Mouse (Mus musculus): ENCODE results near the gene Asic3. TPM values are rescaled to one million over a fixed set of nuclear protein-coding genes. Genes with fewer than 3 reads are reported as not detected.

Asic3 gene
- total and polyA plus RNA-seq, 2 experiments from 2014 or later = 0.08 TPM; not detected in 1

DNA sequence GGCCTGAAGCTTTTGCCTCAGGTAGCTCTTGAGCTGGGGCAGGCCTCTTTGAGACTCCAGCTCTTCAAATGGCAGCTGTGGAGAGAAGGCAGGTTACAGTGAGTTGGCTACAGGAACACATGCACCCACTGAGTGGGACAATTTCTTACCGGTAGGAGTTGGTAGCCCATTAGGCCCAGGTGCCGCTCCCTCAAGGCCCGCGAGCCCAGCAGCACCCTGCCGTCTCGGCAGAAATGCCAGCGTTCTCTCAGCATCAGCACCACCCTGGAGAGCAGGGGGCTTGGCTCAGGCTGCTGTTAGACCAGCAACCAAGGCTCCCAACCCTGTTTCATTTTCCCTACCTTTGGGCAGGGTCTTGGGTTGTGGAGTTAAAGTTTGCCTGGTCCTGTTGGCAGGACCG, 28.0 kb downstream of the Asic3 start:
- Histone ChIP-seq H3K4me2 (ENCODE audit: low read depth) (no peak overlapping the region), H3K36me3 (ENCODE audit: insufficient read depth) (peaks cover 36% of the 10 kb centered on the region), H3K27me3 (ENCODE audit: insufficient read depth, low read length) (no peaks in the 10 kb centered on the region), H3K9ac (no peak overlapping the region), H3K4me1 (ENCODE audit: insufficient read depth) (no peaks in the 10 kb centered on the region; the same call in 1 of the 2 replicates), H3K9me3 (ENCODE audit: low read length) (no peaks in the 10 kb centered on the region), H3K27ac (ENCODE audit: low read depth, low read length) (no peak overlapping the region), H3K4me3 (ENCODE audit: low read depth, low read length) (no peak overlapping the region)
- DNase-seq (no peak), ATAC-seq (no peak)
- no peak for TF ChIP-seq CTCF (IDR thresholded peaks at IDR 0.05; ENCODE audit: low read depth)
- 93% methylated on average over 8 of the region's 8 CpGs for WGBS

DNA sequence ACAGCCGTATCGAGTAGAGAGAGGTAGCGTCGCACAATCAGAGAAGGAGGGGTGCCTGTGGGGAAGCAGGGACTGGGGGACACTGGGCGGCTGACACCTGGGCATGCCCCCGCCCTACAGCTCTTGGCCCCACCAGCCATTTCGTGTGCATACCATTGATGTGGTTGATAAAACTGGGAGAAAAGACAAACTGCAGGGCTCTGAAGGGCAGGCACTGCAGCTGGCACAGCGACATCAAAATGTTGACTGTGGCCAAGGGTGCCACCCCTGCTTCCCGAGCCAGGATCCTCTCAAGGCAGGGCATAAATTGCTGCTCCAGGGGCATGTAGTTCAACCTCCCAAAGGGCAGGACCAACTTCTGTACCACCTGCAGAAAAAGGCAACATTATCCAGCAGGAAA, 28.8 kb downstream of the Asic3 start:
- ATAC-seq (no peak), DNase-seq (no peak)
- no peaks in the 10 kb centered on the region for H3K9me3 ChIP-seq (ENCODE audit: low read length)
- no peak overlapping the region for H3K9ac ChIP-seq
- H3K4me1 ChIP-seq (ENCODE audit: insufficient read depth) = peaks cover 4% of the 10 kb centered on the region
- no peak for TF ChIP-seq CTCF (IDR thresholded peaks at IDR 0.05; ENCODE audit: low read depth)
- no peak overlapping the region for H3K4me3 ChIP-seq (ENCODE audit: low read depth, low read length)
- no peak overlapping the region for H3K4me2 ChIP-seq (ENCODE audit: low read depth)
- H3K36me3 ChIP-seq (ENCODE audit: insufficient read depth) = peaks cover 36% of the 10 kb centered on the region
- WGBS = 89% methylated on average over 9 of the region's 9 CpGs
- no peaks in the 10 kb centered on the region for H3K27me3 ChIP-seq (ENCODE audit: insufficient read depth, low read length)
- no peak overlapping the region for H3K27ac ChIP-seq (ENCODE audit: low read depth, low read length)

DNA sequence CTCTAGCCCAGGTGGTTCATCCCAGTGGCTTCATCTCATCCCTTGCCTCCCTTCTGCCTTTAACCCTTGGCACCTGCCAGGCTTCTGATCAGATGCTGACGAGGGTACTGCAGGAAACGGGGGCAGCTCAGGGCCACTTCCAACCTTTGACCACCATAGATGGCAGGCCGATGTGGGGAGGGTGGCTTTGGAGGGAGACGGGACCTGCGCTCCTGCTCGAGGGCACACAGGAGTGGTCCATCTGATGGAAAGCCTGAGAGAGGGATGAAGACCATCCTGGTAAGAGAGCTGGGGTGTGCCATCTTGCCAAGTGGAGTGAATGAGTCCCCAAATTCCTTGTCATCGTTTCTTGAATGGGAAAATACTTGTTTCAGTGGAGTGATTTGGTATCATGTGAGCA, 30.0 kb downstream of the Asic3 start:
- 91% methylated on average over 7 of the region's 7 CpGs for WGBS
- no peak for TF ChIP-seq CTCF (IDR thresholded peaks at IDR 0.05; ENCODE audit: low read depth)
- ATAC-seq = no peak
- DNase-seq = no peak
- Histone ChIP-seq H3K9ac (no peak overlapping the region), H3K9me3 (ENCODE audit: low read length) (no peaks in the 10 kb centered on the region), H3K27ac (ENCODE audit: low read depth, low read length) (no peak overlapping the region), H3K4me1 (ENCODE audit: insufficient read depth) (peaks cover 16% of the 10 kb centered on the region), H3K4me3 (ENCODE audit: low read depth, low read length) (no peak overlapping the region), H3K36me3 (ENCODE audit: insufficient read depth) (peaks cover 36% of the 10 kb centered on the region), H3K4me2 (ENCODE audit: low read depth) (no peak overlapping the region), H3K27me3 (ENCODE audit: insufficient read depth, low read length) (no peaks in the 10 kb centered on the region)

DNA sequence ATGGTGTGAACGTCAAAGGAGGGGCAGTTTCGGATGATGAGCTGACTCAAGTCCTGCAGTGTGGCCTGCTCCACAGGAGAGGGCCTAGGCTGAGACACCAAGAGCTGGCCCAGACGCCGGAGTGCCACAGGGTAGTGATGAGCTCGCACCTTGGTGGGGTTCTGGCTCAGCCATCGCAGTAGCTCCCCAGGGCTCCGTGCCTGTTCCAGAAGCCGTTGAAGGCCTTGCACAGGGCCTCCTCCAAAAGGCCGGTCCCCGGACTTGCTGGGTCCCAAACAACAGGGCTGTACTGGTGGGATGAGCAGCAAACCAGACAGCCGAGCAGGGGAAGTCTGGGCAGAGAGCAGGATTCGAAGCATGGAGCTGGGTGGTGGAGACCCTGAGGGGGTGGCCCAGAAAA, 30.7 kb downstream of the Asic3 start:
- TF ChIP-seq CTCF (IDR thresholded peaks at IDR 0.05; ENCODE audit: low read depth) = no peak
- Histone ChIP-seq H3K9me3 (ENCODE audit: low read length) (no peaks in the 10 kb centered on the region), H3K36me3 (ENCODE audit: insufficient read depth) (peaks cover 33% of the 10 kb centered on the region), H3K4me3 (ENCODE audit: low read depth, low read length) (peak overlapping the region; percentile 87; the same call in 1 of the 2 replicates), H3K27ac (ENCODE audit: low read depth, low read length) (no peak overlapping the region), H3K27me3 (ENCODE audit: insufficient read depth, low read length) (no peaks in the 10 kb centered on the region), H3K9ac (peak overlapping the region; percentile 98; the same call in 1 of the 2 replicates), H3K4me2 (ENCODE audit: low read depth) (peak overlapping the region; percentile 97), H3K4me1 (ENCODE audit: insufficient read depth) (peaks cover 16% of the 10 kb centered on the region)
- DNase-seq (no peak), ATAC-seq (no peak)
- WGBS = 83% methylated on average over 12 of the region's 12 CpGs

DNA sequence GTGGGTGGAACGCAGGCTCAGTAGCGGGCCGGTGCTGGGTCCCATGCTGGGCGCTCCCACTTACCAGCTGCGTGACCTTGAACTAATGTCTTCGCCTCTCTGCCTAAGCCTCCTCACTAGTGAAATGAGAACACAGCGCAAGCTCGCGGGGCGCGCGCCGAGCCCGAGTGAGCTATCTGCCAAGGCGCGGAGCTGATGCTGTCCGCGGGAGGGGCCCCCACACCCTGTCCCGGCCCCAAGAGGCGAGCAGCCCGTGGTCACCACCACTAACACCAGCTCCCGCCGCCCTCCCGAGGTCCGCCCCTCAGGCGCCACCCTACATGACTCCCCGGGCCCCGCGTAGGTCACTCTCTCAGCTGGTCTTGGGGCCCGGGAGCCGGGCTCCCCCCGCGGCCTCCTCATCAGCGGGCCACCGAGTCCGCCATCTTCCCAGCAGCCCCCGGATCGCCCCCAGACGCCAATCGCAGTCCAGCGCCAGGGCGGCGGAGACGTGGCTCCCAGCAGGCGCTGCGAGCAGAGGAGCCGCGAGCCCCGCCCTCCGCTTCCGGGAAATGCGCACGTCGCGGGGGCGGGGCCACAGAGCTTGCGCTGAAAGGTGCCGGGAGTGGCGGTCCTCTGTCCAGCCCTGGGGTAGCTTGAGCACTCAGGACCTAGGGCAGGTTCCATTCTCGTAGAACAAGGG, 31.7 kb downstream of the Asic3 start, which contains the start of gene Fastk:
Fastk (minus strand) TSS at position 542 of the 682 bp plus-strand sequence.
- Histone ChIP-seq H3K4me1 (ENCODE audit: insufficient read depth) (peaks cover 16% of the 10 kb centered on the region), H3K9me3 (ENCODE audit: low read length) (no peaks in the 10 kb centered on the region), H3K9ac (peak within 1 kb of the TSS; percentile 98), H3K4me3 (ENCODE audit: low read depth, low read length) (peak within 1 kb of the TSS; percentile 87), H3K27me3 (ENCODE audit: insufficient read depth, low read length) (no peaks in the 10 kb centered on the region), H3K4me2 (ENCODE audit: low read depth) (peak within 1 kb of the TSS; percentile 97), H3K27ac (ENCODE audit: low read depth, low read length) (peak within 1 kb of the TSS; percentile 94), H3K36me3 (ENCODE audit: insufficient read depth) (peaks cover 25% of the 10 kb centered on the region)
- DNase-seq (peak; percentile 95), ATAC-seq (peak; percentile 91)
- WGBS = 2% methylated on average over 60 of the region's 60 CpGs
- no peak for TF ChIP-seq CTCF (IDR thresholded peaks at IDR 0.05; ENCODE audit: low read depth)

DNA sequence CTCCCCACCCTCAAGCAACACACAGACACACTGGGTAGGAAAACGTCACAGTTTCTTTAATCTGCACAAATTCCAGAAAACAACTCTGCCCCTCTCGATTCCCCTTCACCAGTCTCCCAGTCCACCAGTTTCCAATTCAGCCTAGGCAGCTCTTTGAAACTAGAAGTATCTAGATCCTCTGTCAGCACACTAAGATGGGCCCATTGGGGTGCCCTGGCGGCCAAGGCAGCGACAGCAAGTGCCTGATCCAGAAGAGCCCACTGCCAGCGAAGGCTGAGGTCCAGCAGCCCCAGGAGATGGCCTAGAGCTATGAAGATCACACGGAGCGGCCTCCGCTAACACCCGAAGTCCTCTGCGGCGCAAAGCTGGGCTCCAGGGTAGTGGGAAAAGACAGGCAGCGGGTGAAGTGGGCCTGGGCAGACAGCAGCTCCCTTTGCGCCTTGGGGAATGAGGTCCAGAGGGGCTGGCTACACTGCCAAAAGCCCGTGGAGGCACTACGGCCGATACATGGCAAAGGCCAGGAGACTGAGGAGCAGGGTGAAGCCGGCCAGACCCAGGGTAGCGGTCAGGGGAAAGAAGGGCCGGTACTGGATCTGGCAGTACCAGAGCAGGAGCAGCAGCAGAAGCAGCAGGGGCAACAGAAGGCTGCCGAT, 32.4 kb downstream of the Asic3 start:
- H3K9ac ChIP-seq = peak overlapping the region; percentile 98
- H3K36me3 ChIP-seq (ENCODE audit: insufficient read depth) = peaks cover 20% of the 10 kb centered on the region
- DNase-seq = no peak
- no peaks in the 10 kb centered on the region for H3K9me3 ChIP-seq (ENCODE audit: low read length)
- WGBS = 56% methylated on average over 20 of the region's 20 CpGs
- H3K4me2 ChIP-seq (ENCODE audit: low read depth) = peak overlapping the region; percentile 97
- TF ChIP-seq CTCF (IDR thresholded peaks at IDR 0.05; ENCODE audit: low read depth) = peak; percentile 45
- peak overlapping the region; percentile 94 for H3K27ac ChIP-seq (ENCODE audit: low read depth, low read length)
- peak; percentile 6 for ATAC-seq
- peak overlapping the region; percentile 87 for H3K4me3 ChIP-seq (ENCODE audit: low read depth, low read length)
- H3K4me1 ChIP-seq (ENCODE audit: insufficient read depth) = peaks cover 16% of the 10 kb centered on the region
- H3K27me3 ChIP-seq (ENCODE audit: insufficient read depth, low read length) = no peaks in the 10 kb centered on the region

DNA sequence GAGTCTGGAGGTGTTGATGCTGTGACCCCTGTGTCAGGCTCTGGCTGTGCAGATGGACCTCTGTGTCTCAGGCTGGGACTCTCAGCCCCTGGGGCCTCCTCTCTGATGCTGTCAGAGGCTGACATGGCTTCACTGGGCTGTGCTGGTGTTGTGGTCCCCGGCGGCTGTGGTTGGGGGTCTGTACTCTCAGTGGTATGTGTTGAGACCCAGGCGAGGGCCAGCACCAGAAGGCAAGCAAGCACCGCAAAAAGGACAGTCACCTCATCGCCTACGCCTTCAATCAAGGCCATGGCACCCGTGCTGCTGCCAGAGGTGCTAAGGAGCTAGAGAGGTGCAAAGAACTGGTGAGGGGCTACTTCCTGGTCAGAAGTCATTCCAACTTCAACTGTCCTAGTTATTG, 33.4 kb downstream of the Asic3 start:
- no peak overlapping the region for H3K4me3 ChIP-seq (ENCODE audit: low read depth, low read length)
- peaks cover 22% of the 10 kb centered on the region for H3K4me1 ChIP-seq (ENCODE audit: insufficient read depth)
- H3K27ac ChIP-seq (ENCODE audit: low read depth, low read length) = no peak overlapping the region
- 95% methylated on average over 7 of the region's 7 CpGs for WGBS
- ATAC-seq (no peak), DNase-seq (no peak)
- H3K9me3 ChIP-seq (ENCODE audit: low read length) = no peaks in the 10 kb centered on the region
- H3K27me3 ChIP-seq (ENCODE audit: insufficient read depth, low read length) = no peaks in the 10 kb centered on the region
- H3K4me2 ChIP-seq (ENCODE audit: low read depth) = no peak overlapping the region
- TF ChIP-seq CTCF (IDR thresholded peaks at IDR 0.05; ENCODE audit: low read depth) = no peak
- H3K36me3 ChIP-seq (ENCODE audit: insufficient read depth) = peaks cover 9% of the 10 kb centered on the region
- H3K9ac ChIP-seq = no peak overlapping the region
